Mouse (Mus musculus): Measurements from ENCODE around the gene Ift88. TPM values are rescaled to one million over a fixed set of nuclear protein-coding genes. Genes with fewer than 3 reads are reported as not detected.

Ift88 gene
- polyA plus RNA-seq, 1 experiment from 2014 or later = 13.5 TPM

DNA sequence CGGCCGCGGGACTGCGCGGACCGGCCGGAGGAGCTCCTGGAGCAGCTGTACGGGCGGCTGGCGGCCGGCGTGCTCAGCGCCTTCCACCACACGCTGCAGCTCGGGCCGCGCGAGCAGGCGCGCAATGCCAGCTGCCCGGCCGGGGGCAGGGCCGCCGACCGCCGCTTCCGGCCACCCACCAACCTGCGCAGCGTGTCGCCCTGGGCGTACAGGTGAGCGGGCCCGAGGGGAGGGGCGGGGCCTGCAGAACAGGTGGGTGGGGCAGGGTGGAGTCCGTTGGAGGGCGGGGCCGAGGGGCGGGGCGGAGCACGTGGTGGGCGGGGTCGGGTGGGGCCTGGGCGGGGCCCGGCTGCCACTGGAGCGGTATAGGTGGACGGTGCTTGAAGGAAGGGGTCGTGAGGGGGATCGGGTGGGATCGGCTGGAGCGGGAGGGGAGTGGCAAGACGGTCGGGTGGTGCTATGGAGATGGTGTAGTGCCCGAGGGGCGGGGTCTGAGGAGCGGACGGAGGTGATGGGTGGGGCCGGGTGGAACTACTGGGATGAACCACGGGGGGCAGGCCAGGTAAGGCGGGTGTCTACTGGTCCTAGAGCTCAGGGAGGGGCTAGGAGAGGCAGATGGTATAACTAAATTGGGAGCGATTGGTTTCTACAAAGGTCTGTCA lies 101.7 kb downstream of the Ift88 start:
- WGBS = 1% methylated on average over 25 of the region's 60 CpGs
- Histone ChIP-seq H3K36me3 (ENCODE audit: control insufficient read depth, insufficient read depth, low read length) (no peaks in the 10 kb centered on the region), H3K9ac (ENCODE audit: low read length) (peak overlapping the region; percentile 80), H3K4me2 (ENCODE audit: low read depth, low read length) (peak overlapping the region; percentile 91), H3K9me3 (ENCODE audit: control insufficient read depth, low read length) (no peaks in the 10 kb centered on the region), H3K4me1 (replicated peaks; ENCODE audit: control insufficient read depth, insufficient read depth, low read length) (peaks cover 7% of the 10 kb centered on the region), H3K27me3 (ENCODE audit: control insufficient read depth, insufficient read depth, low read depth, low read length) (no peaks in the 10 kb centered on the region), H3K27ac (ENCODE audit: low read length) (peak overlapping the region; percentile 82), H3K4me3 (ENCODE audit: low read length) (peak overlapping the region; percentile 74)
- peak; percentile 89 for ATAC-seq (ENCODE audit: low read depth)

DNA sequence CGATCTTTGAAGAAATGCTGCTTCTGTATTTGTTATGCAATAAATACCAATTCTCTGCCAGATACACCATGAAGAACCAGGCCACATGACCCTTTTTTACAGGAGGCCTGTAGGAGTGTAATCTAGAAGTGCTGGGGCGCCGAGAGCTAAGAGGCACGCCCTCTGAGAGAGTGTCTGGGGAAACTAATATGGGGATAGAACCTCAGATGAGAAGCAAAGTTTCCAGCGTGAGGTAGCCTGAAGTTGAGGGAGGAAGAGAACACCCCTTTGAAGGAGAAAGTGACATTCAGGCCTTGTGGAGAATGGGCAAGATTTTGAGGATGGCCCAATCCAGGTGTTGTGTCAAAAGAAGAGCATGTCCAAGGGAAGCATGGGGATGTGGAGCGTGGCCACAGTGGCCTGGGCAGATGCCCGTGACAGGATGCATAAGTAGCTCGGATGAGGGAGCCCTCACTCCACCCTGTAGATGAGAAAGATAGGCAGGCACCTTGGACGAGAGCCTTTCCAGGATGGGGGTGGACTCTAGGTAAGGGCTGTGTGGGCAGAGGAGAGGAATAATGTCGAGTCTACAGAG lies 102.3 kb downstream of the Ift88 start:
- Histone ChIP-seq H3K4me1 (replicated peaks; ENCODE audit: control insufficient read depth, insufficient read depth, low read length) (peaks cover 7% of the 10 kb centered on the region), H3K9me3 (ENCODE audit: control insufficient read depth, low read length) (no peaks in the 10 kb centered on the region), H3K4me2 (ENCODE audit: low read depth, low read length) (peak overlapping the region; percentile 91), H3K9ac (ENCODE audit: low read length) (no peak overlapping the region), H3K36me3 (ENCODE audit: control insufficient read depth, insufficient read depth, low read length) (no peaks in the 10 kb centered on the region), H3K4me3 (ENCODE audit: low read length) (peak overlapping the region; percentile 74), H3K27ac (ENCODE audit: low read length) (no peak overlapping the region), H3K27me3 (ENCODE audit: control insufficient read depth, insufficient read depth, low read depth, low read length) (no peaks in the 10 kb centered on the region)
- WGBS = 53% methylated on average over 10 of the region's 10 CpGs
- peak; percentile 24; the same call in 1 of the 2 replicates for ATAC-seq (ENCODE audit: low read depth)

DNA sequence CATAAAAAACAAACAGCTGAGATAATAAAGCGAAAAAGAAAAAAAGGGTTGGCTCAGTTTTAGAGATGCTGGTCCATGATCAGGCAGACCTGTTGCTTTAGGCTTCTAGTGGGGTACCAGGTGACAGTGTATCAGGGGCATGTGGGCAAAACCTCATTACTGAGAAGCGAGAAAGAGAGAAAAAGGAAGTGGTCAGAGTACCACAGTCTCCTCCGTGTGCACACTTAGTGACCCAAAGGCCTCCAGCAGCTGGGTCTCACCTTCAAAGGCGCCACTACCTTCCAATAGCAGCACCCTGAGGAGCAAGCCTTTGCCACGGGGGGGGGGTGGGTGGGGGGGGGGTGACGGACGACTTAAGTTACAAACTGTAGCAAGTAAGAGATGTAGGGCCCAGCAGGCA lies 103.3 kb downstream of the Ift88 start:
- Histone ChIP-seq H3K9me3 (ENCODE audit: control insufficient read depth, low read length) (no peaks in the 10 kb centered on the region), H3K27ac (ENCODE audit: low read length) (no peak overlapping the region), H3K4me2 (ENCODE audit: low read depth, low read length) (no peak overlapping the region), H3K27me3 (ENCODE audit: control insufficient read depth, insufficient read depth, low read depth, low read length) (no peaks in the 10 kb centered on the region), H3K9ac (ENCODE audit: low read length) (no peak overlapping the region), H3K4me3 (ENCODE audit: low read length) (no peak overlapping the region), H3K4me1 (replicated peaks; ENCODE audit: control insufficient read depth, insufficient read depth, low read length) (peaks cover 7% of the 10 kb centered on the region), H3K36me3 (ENCODE audit: control insufficient read depth, insufficient read depth, low read length) (no peaks in the 10 kb centered on the region)
- ATAC-seq (ENCODE audit: low read depth) = no peak
- WGBS = 38% methylated on average over 7 of the region's 7 CpGs

DNA sequence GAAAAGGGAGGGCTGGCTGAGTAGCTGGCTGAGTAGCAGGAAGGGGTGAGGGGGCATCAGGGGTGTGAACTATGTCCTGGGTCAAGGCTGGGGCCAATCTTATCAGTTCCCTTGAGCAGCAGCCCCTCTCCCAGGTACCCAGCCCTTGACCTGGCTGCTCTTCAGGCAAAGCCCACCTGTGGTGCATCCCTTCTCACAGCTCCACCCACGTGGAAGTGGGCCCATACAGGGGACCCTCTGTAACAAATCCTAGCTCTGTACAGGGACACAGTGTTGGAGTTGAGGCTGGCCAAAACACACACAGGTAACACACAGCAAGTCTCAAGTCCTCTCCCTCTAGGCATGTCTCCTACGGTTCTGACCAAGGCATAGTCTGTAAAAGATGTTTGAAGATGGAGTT lies 103.7 kb downstream of the Ift88 start:
- Histone ChIP-seq H3K36me3 (ENCODE audit: control insufficient read depth, insufficient read depth, low read length) (no peaks in the 10 kb centered on the region), H3K4me1 (replicated peaks; ENCODE audit: control insufficient read depth, insufficient read depth, low read length) (peaks cover 7% of the 10 kb centered on the region), H3K4me2 (ENCODE audit: low read depth, low read length) (no peak overlapping the region), H3K9ac (ENCODE audit: low read length) (no peak overlapping the region), H3K4me3 (ENCODE audit: low read length) (no peak overlapping the region), H3K27ac (ENCODE audit: low read length) (no peak overlapping the region), H3K9me3 (ENCODE audit: control insufficient read depth, low read length) (no peaks in the 10 kb centered on the region), H3K27me3 (ENCODE audit: control insufficient read depth, insufficient read depth, low read depth, low read length) (no peaks in the 10 kb centered on the region)
- 40% methylated on average over 2 of the region's 2 CpGs for WGBS
- ATAC-seq (ENCODE audit: low read depth) = no peak

DNA sequence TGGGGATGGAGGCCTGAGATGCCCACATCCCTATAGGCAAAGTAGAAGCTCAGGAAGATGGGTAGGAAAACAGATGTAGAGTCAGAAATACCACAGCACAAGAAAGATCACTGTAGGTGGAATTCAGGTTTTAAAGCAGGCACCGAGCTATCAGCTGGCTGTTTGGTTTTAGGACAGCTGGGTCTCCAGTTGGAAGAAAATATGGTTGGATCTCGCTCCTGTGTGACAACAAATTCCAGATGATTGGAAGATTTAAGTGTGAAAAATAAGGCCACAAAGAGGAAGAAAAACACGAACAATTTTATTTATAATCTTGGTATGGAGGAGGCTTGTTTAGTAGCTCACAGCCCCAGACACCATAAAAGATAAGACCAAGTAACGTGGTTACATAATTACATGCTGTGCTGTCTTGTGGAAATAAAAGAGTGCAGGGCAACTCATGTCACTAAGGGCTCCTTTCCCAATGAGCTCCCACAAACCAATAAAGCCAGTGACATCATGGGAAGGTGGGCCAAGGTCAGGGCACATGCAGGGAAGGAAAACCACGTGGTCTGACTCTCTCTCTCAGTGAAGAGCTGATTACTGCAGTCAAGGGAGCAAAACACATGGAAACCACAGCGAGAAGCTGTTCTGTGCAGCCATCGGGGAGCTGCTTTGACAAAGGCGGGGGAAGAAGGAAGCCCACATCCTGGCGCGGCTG lies 105.4 kb downstream of the Ift88 start:
- ATAC-seq (ENCODE audit: low read depth) = no peak
- Histone ChIP-seq H3K4me3 (ENCODE audit: low read length) (no peak overlapping the region), H3K9me3 (ENCODE audit: control insufficient read depth, low read length) (no peaks in the 10 kb centered on the region), H3K27ac (ENCODE audit: low read length) (no peak overlapping the region), H3K9ac (ENCODE audit: low read length) (no peak overlapping the region), H3K4me1 (replicated peaks; ENCODE audit: control insufficient read depth, insufficient read depth, low read length) (peaks cover 8% of the 10 kb centered on the region), H3K27me3 (ENCODE audit: control insufficient read depth, insufficient read depth, low read depth, low read length) (no peaks in the 10 kb centered on the region), H3K4me2 (ENCODE audit: low read depth, low read length) (no peak overlapping the region), H3K36me3 (ENCODE audit: control insufficient read depth, insufficient read depth, low read length) (no peaks in the 10 kb centered on the region)
- WGBS = 59% methylated on average over 10 of the region's 10 CpGs

DNA sequence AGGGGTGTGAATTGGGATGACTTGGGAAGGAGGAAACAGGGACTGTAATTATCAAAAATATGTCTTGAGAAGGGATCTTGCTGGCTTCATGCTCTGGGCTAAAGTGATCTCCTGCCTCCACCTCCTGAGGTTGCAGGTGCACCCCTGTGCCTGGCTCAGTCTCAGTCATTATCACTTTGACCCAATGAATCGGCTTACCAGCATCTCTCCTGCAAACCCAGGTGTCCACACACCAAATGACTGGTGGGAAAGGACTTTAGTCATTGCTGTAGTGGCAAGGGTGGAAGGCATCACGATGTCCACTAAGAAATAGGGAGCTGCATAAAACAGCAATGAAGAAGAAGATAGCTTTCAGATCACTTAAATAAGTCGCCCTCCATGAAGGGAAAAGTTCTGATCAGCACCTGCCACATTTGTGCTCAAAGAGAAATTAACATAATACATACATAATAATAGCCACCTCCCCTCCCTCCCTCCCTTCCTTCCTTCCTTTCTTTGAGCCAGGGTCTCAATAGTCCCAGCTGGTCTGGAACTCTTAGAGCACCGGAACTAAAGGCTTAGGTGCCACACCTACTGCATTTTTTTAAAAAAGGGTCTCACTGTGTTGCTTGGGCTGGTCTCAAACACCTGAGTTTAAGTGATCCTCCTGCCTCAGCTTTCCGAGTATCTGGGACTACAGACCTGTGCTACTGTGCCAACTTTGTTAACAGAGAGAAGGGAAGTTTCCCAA lies 106.1 kb downstream of the Ift88 start:
- 55% methylated on average over 5 of the region's 5 CpGs for WGBS
- H3K27ac ChIP-seq (ENCODE audit: low read length) = no peak overlapping the region
- H3K4me3 ChIP-seq (ENCODE audit: low read length) = no peak overlapping the region
- no peaks in the 10 kb centered on the region for H3K36me3 ChIP-seq (ENCODE audit: control insufficient read depth, insufficient read depth, low read length)
- H3K4me2 ChIP-seq (ENCODE audit: low read depth, low read length) = no peak overlapping the region
- no peak for ATAC-seq (ENCODE audit: low read depth)
- no peaks in the 10 kb centered on the region for H3K27me3 ChIP-seq (ENCODE audit: control insufficient read depth, insufficient read depth, low read depth, low read length)
- H3K4me1 ChIP-seq (replicated peaks; ENCODE audit: control insufficient read depth, insufficient read depth, low read length) = peaks cover 13% of the 10 kb centered on the region
- no peaks in the 10 kb centered on the region for H3K9me3 ChIP-seq (ENCODE audit: control insufficient read depth, low read length)
- H3K9ac ChIP-seq (ENCODE audit: low read length) = no peak overlapping the region

DNA sequence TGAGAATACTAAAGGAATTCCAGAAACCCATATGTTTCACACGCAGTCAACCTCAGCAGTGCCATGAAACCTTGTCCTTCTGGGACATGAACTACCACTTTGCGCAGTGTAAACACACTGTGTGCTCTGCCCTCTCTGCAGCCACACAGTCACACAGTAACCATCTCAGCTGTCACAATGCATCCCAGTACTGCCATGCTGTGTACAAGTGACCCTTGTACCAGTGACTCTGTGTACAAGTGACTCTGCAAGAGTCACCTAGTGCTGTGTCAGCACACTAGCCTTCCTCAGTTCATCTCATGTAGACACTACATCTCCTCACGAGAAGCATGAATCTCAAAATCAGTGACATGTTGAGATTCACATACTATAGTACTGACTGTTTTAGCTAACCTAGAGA lies 108.7 kb downstream of the Ift88 start:
- H3K36me3 ChIP-seq (ENCODE audit: control insufficient read depth, insufficient read depth, low read length) = no peaks in the 10 kb centered on the region
- H3K27me3 ChIP-seq (ENCODE audit: control insufficient read depth, insufficient read depth, low read depth, low read length) = no peaks in the 10 kb centered on the region
- H3K27ac ChIP-seq (ENCODE audit: low read length) = no peak overlapping the region
- H3K4me3 ChIP-seq (ENCODE audit: low read length) = no peak overlapping the region
- 85% methylated on average over 3 of the region's 3 CpGs for WGBS
- peaks cover 30% of the 10 kb centered on the region for H3K4me1 ChIP-seq (replicated peaks; ENCODE audit: control insufficient read depth, insufficient read depth, low read length)
- H3K9me3 ChIP-seq (ENCODE audit: control insufficient read depth, low read length) = no peaks in the 10 kb centered on the region
- H3K9ac ChIP-seq (ENCODE audit: low read length) = no peak overlapping the region
- no peak for ATAC-seq (ENCODE audit: low read depth)
- H3K4me2 ChIP-seq (ENCODE audit: low read depth, low read length) = no peak overlapping the region

DNA sequence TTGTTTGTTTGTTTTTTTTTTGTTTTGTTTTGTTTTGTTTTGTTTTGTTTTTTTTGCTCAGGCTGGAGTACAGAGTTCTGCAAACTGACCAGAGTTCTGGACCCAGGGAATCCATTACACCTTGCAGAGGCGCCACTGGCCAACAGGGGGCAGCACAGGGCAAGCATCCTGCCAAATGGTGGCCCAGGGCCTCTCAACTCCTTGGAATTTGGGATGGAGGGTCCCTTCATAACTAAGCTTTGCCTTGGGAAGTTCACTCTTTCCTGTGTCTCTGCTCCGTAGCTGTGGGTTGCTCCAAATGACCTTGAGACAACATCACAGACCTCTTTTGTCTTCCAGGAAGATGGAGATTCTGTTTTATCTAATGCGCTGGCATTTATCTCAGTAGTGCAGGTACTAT lies 109.4 kb downstream of the Ift88 start:
- Histone ChIP-seq H3K27me3 (ENCODE audit: control insufficient read depth, insufficient read depth, low read depth, low read length) (no peaks in the 10 kb centered on the region), H3K4me2 (ENCODE audit: low read depth, low read length) (no peak overlapping the region), H3K27ac (ENCODE audit: low read length) (no peak overlapping the region), H3K9ac (ENCODE audit: low read length) (no peak overlapping the region), H3K9me3 (ENCODE audit: control insufficient read depth, low read length) (no peaks in the 10 kb centered on the region), H3K4me3 (ENCODE audit: low read length) (no peak overlapping the region), H3K4me1 (replicated peaks; ENCODE audit: control insufficient read depth, insufficient read depth, low read length) (peaks cover 34% of the 10 kb centered on the region), H3K36me3 (ENCODE audit: control insufficient read depth, insufficient read depth, low read length) (no peaks in the 10 kb centered on the region)
- 45% methylated on average over 3 of the region's 3 CpGs for WGBS
- no peak for ATAC-seq (ENCODE audit: low read depth)

DNA sequence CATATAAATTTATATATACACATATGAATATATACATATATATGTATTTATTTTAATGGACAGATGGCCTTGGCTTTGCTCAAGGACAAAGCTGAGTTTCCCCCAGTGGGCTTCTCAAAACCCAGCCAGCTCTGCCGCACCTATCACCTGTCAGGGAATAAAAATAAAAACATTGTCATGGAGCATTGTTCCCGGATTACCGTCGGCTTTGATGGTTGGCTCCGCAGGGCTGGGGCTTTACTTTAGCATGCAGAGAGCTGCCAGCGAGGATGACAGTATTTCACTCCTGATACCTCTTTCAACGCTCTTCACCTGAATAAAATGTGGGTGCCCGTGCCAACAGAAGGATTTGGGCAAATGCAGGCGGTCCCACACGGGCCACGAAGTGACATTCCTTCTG lies 110.0 kb downstream of the Ift88 start:
- Histone ChIP-seq H3K4me1 (replicated peaks; ENCODE audit: control insufficient read depth, insufficient read depth, low read length) (peaks cover 34% of the 10 kb centered on the region), H3K9me3 (ENCODE audit: control insufficient read depth, low read length) (no peaks in the 10 kb centered on the region), H3K4me2 (ENCODE audit: low read depth, low read length) (no peak overlapping the region), H3K4me3 (ENCODE audit: low read length) (no peak overlapping the region), H3K9ac (ENCODE audit: low read length) (no peak overlapping the region), H3K27ac (ENCODE audit: low read length) (peak overlapping the region; percentile 10; the same call in 1 of the 2 replicates), H3K27me3 (ENCODE audit: control insufficient read depth, insufficient read depth, low read depth, low read length) (no peaks in the 10 kb centered on the region), H3K36me3 (ENCODE audit: control insufficient read depth, insufficient read depth, low read length) (no peaks in the 10 kb centered on the region)
- ATAC-seq (ENCODE audit: low read depth) = no peak
- 33% methylated on average over 11 of the region's 11 CpGs for WGBS

Data from lung, embryonic 16.5 days (tissue).